9 mouse cellular contexts compared by ENCODE assay signal in the genomic region with DNA sequence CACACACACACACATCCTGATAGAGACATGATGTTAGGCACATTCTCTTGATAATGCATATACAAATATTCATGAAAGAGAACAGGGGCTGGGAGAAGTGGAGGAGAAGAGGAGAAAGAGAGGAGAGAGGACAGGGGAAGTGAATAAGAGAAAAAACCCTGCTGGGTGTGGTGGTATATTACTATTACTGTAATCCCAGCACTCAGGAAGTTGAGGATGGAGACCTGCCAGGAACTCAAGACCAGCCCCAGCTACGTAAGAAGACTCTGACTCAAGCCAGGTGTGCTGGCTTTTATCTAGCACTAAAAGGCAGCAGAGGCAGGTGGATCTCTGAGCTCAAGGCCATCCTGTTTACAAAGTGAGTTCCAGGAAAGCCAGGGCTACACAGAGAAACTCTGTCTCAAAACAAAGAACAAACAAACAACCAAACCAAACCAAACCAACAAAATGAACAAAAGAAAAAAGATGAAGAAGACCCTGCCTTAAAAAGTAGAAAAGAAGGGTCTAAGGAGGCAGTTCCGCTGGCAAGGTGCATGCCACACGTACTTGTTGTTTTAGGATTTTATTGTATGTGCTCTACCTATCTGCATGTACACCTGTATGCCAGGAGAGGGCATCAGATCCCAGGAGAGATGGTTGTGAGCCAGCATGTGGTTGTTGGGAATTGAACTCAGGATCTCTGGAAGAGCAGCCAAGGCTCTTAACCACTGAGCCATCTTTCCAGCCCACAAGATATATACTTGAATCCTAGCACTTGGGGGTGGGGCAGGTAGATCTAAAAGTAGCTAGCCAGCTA. TPM values are rescaled to one million over a fixed set of nuclear protein-coding genes. Genes with fewer than 3 reads are reported as not detected.
DNase-seq lines count a peak whose midpoint lies in the region; ATAC-seq lines count a peak whose summit lies in the region.
"Had no signal": no experiment of that assay in that cellular context is flagged by ENCODE, and none has a peak within 500 bp of the region (broad histone marks: within the 10 kb centered on the region; RNA-seq: fewer than 3 reads in every experiment).

No protein-coding gene starts in this region.

- no peaks in the 10 kb centered on the region for H3K27me3 ChIP-seq in heart, embryonic 11.5 days (ENCODE audit: control insufficient read depth, insufficient read depth, low read length)
- H3K27me3 ChIP-seq in limb, embryonic 15.5 days = no peaks in the 10 kb centered on the region

- no peak for ATAC-seq in heart, embryonic 11.5 days (replicated peaks; ENCODE audit: insufficient number of reproducible peaks, low FRiP score, low TSS enrichment)
- ATAC-seq in CD4-positive, CD25-positive, alpha-beta regulatory T cell, adult 4 months = peak; percentile 40
- ATAC-seq in erythroid progenitor cell, adult 5-6 weeks (replicated peaks; ENCODE audit: low FRiP score, poor library complexity, severe bottlenecking) = 0 out of 2 replicates have a peak, but pooled peaks have one; percentile 66
- no peak for ATAC-seq in limb, embryonic 15.5 days (ENCODE audit: insufficient number of reproducible peaks, low FRiP score, low TSS enrichment, low read depth)

- WGBS in heart, embryonic 11.5 days (ENCODE audit: insufficient replicate concordance) = 80% methylated on average over 3 of the region's 3 CpGs
- 65% methylated on average over 3 of the region's 3 CpGs for WGBS in limb, embryonic 15.5 days

- H3K36me3 ChIP-seq in heart, embryonic 11.5 days (ENCODE audit: control insufficient read depth, insufficient read depth, low read length) = no peaks in the 10 kb centered on the region
- H3K36me3 ChIP-seq in limb, embryonic 15.5 days = peaks cover 11% of the 10 kb centered on the region

- H3K4me1 ChIP-seq in heart, embryonic 11.5 days (ENCODE audit: control insufficient read depth, insufficient read depth, low read length) = peaks cover 6% of the 10 kb centered on the region; the same call in 1 of the 2 replicates
- H3K4me1 ChIP-seq in limb, embryonic 15.5 days = peaks cover 19% of the 10 kb centered on the region

- peak overlapping the region; percentile 46 for H3K27ac ChIP-seq in heart, embryonic 11.5 days (ENCODE audit: low read depth, low read length)
- H3K27ac ChIP-seq in limb, embryonic 15.5 days = peak overlapping the region; percentile 91

- no peak for DNase-seq in heart, postnatal 4 days
- no peak for DNase-seq in embryo, embryonic 10.5 days (ENCODE audit: low spot score)
- no peak for DNase-seq in layer of hippocampus, postnatal 36 days
- DNase-seq in adrenal gland, postnatal 10 days = no peak

- 0 out of 2 replicates have a peak overlapping the region, but pooled peaks have one; percentile 24 for H3K9ac ChIP-seq in heart, embryonic 11.5 days (ENCODE audit: low read depth, low read length)
- H3K9ac ChIP-seq in limb, embryonic 15.5 days = no peak overlapping the region

- no peak overlapping the region for H3K4me3 ChIP-seq in heart, embryonic 11.5 days (ENCODE audit: low read depth, low read length)
- H3K4me3 ChIP-seq in limb, embryonic 15.5 days = no peak overlapping the region

- H3K4me2 ChIP-seq in heart, embryonic 11.5 days = peak overlapping the region; percentile 62; the same call in 1 of the 2 replicates
- H3K4me2 ChIP-seq in limb, embryonic 15.5 days = 0 out of 2 replicates have a peak overlapping the region, but pooled peaks have one; percentile 47

- H3K9me3 ChIP-seq in heart, embryonic 11.5 days (replicated peaks; ENCODE audit: control insufficient read depth, low read length) = no peaks in the 10 kb centered on the region
- H3K9me3 ChIP-seq in limb, embryonic 15.5 days = no peaks in the 10 kb centered on the region

RNA-seq across cellular contexts. Expression of a gene that starts 6.3 kb away (rescaled TPM):
- 48.4 and 49.4 TPM in 2 replicates for polyA plus RNA-seq in heart, embryonic 11.5 days (2014; fragmentation: Nextera tagmentation; extraction: Ambion mirVana)
- total RNA-seq in heart, postnatal 4 days (2021) = 10 to 100 TPM; 26.7 to 29.9 TPM
- polyA plus RNA-seq in CD4-positive, CD25-positive, alpha-beta regulatory T cell, adult 4 months (2017; shearing (Covaris generic)) = 10 to 100 TPM; 56.0 to 93.6 TPM
- 19.7 and 20.5 TPM in 2 replicates for total RNA-seq in erythroid progenitor cell, adult 5-6 weeks (2015; ENCODE audit: low replicate concordance)
- total RNA-seq in erythroid progenitor cell, adult 5-6 weeks (2017; ENCODE audit: low replicate concordance) = 26.8 and 40.8 TPM in 2 replicates
- 63.2 and 69.1 TPM in 2 replicates for polyA plus RNA-seq in limb, embryonic 15.5 days (2015; fragmentation: Nextera tagmentation; extraction: Ambion mirVana)
- total RNA-seq in layer of hippocampus, postnatal 36 days (2021) = 10 to 100 TPM; 68.5 to 76.8 TPM
- 10 to 100 TPM; 28.9 to 34.7 TPM for total RNA-seq in adrenal gland, postnatal 10 days (2021)

RNA-seq across cellular contexts. Expression of a gene that starts 12.7 kb away (rescaled TPM):
- 446 and 471 TPM in 2 replicates for polyA plus RNA-seq in heart, embryonic 11.5 days (2014; fragmentation: Nextera tagmentation; extraction: Ambion mirVana)
- 100 to 1,000 TPM; 862 to 916 TPM for total RNA-seq in heart, postnatal 4 days (2021)
- polyA plus RNA-seq in CD4-positive, CD25-positive, alpha-beta regulatory T cell, adult 4 months (2017; shearing (Covaris generic)) = 100 to 1,000 TPM; 115 to 119 TPM
- 86.5 and 106 TPM in 2 replicates for total RNA-seq in erythroid progenitor cell, adult 5-6 weeks (2015; ENCODE audit: low replicate concordance)
- total RNA-seq in erythroid progenitor cell, adult 5-6 weeks (2017; ENCODE audit: low replicate concordance) = 40.8 and 73.3 TPM in 2 replicates
- 217 and 252 TPM in 2 replicates for polyA plus RNA-seq in limb, embryonic 15.5 days (2015; fragmentation: Nextera tagmentation; extraction: Ambion mirVana)
- 100 to 1,000 TPM; 275 to 286 TPM for total RNA-seq in layer of hippocampus, postnatal 36 days (2021)
- total RNA-seq in adrenal gland, postnatal 10 days (2021) = 1,000 to 10,000 TPM in 1 of 2 experiments, 100 to 1,000 TPM in 1; 996 to 1,019 TPM

RNA-seq across cellular contexts. Expression of a gene that starts 13.6 kb away (rescaled TPM):
- polyA plus RNA-seq in heart, embryonic 11.5 days (2014; fragmentation: Nextera tagmentation; extraction: Ambion mirVana) = 1.5 and 1.7 TPM in 2 replicates
- 1 to 10 TPM; 8.2 to 8.7 TPM for total RNA-seq in heart, postnatal 4 days (2021)
- polyA plus RNA-seq in CD4-positive, CD25-positive, alpha-beta regulatory T cell, adult 4 months (2017; shearing (Covaris generic)) = under 1 TPM in 1 of 2 experiments, not detected in 1; 0.13 TPM
- 0.42 TPM in 1 of 2 replicates, not detected in the other for total RNA-seq in erythroid progenitor cell, adult 5-6 weeks (2015; ENCODE audit: low replicate concordance)
- total RNA-seq in erythroid progenitor cell, adult 5-6 weeks (2017; ENCODE audit: low replicate concordance) = not detected in 2 replicates
- polyA plus RNA-seq in limb, embryonic 15.5 days (2015; fragmentation: Nextera tagmentation; extraction: Ambion mirVana) = 17.6 and 19.4 TPM in 2 replicates
- total RNA-seq in layer of hippocampus, postnatal 36 days (2021) = 10 to 100 TPM; 15.1 to 15.5 TPM
- 1 to 10 TPM; 4.0 to 5.1 TPM for total RNA-seq in adrenal gland, postnatal 10 days (2021)
- total RNA-seq: common myeloid progenitor, adult 5-6 weeks had no signal

RNA-seq across cellular contexts. Expression of a gene that starts 17.1 kb away (rescaled TPM):
- 59.9 and 60.7 TPM in 2 replicates for polyA plus RNA-seq in heart, embryonic 11.5 days (2014; fragmentation: Nextera tagmentation; extraction: Ambion mirVana)
- total RNA-seq in heart, postnatal 4 days (2021) = 10 to 100 TPM; 22.3 to 23.4 TPM
- polyA plus RNA-seq in CD4-positive, CD25-positive, alpha-beta regulatory T cell, adult 4 months (2017; shearing (Covaris generic)) = 100 to 1,000 TPM in 1 of 2 experiments, 10 to 100 TPM in 1; 70.8 to 108 TPM
- total RNA-seq in erythroid progenitor cell, adult 5-6 weeks (2015; ENCODE audit: low replicate concordance) = 739 and 765 TPM in 2 replicates
- 644 and 799 TPM in 2 replicates for total RNA-seq in erythroid progenitor cell, adult 5-6 weeks (2017; ENCODE audit: low replicate concordance)
- polyA plus RNA-seq in limb, embryonic 15.5 days (2015; fragmentation: Nextera tagmentation; extraction: Ambion mirVana) = 44.7 and 49.5 TPM in 2 replicates
- 10 to 100 TPM; 28.0 to 31.4 TPM for total RNA-seq in layer of hippocampus, postnatal 36 days (2021)
- total RNA-seq in adrenal gland, postnatal 10 days (2021) = 10 to 100 TPM; 30.8 to 43.8 TPM

RNA-seq across cellular contexts. Expression of a gene that starts 23.9 kb away (rescaled TPM):
- polyA plus RNA-seq in heart, embryonic 11.5 days (2014; fragmentation: Nextera tagmentation; extraction: Ambion mirVana) = 51.2 TPM in 2 replicates
- total RNA-seq in heart, postnatal 4 days (2021) = 10 to 100 TPM; 23.2 to 23.7 TPM
- polyA plus RNA-seq in CD4-positive, CD25-positive, alpha-beta regulatory T cell, adult 4 months (2017; shearing (Covaris generic)) = 10 to 100 TPM; 22.6 to 27.9 TPM
- total RNA-seq in erythroid progenitor cell, adult 5-6 weeks (2015; ENCODE audit: low replicate concordance) = 39.0 and 64.9 TPM in 2 replicates
- total RNA-seq in erythroid progenitor cell, adult 5-6 weeks (2017; ENCODE audit: low replicate concordance) = 18.5 and 33.2 TPM in 2 replicates
- 81.5 and 83.1 TPM in 2 replicates for polyA plus RNA-seq in limb, embryonic 15.5 days (2015; fragmentation: Nextera tagmentation; extraction: Ambion mirVana)
- 10 to 100 TPM; 66.9 to 70.5 TPM for total RNA-seq in layer of hippocampus, postnatal 36 days (2021)
- total RNA-seq in adrenal gland, postnatal 10 days (2021) = 10 to 100 TPM; 31.8 to 40.2 TPM

Comparison
In these comparisons a context has a peak if more than half of its experiments do, and no peak if none do; other contexts are left out.
1. ATAC-seq: peak in CD4-positive, CD25-positive, alpha-beta regulatory T cell, adult 4 months (single experiment) and erythroid progenitor cell, adult 5-6 weeks (single experiment); none in heart, embryonic 11.5 days (single experiment) and limb, embryonic 15.5 days (single experiment).